Mouse (Mus musculus): ENCODE results near the gene Zkscan2. TPM values are rescaled to one million over a fixed set of nuclear protein-coding genes. Genes with fewer than 3 reads are reported as not detected.

Gene Zkscan2
- polyA plus RNA-seq (2012; rRNA removed) = 16.4 and 19.8 TPM in 2 replicates

DNA sequence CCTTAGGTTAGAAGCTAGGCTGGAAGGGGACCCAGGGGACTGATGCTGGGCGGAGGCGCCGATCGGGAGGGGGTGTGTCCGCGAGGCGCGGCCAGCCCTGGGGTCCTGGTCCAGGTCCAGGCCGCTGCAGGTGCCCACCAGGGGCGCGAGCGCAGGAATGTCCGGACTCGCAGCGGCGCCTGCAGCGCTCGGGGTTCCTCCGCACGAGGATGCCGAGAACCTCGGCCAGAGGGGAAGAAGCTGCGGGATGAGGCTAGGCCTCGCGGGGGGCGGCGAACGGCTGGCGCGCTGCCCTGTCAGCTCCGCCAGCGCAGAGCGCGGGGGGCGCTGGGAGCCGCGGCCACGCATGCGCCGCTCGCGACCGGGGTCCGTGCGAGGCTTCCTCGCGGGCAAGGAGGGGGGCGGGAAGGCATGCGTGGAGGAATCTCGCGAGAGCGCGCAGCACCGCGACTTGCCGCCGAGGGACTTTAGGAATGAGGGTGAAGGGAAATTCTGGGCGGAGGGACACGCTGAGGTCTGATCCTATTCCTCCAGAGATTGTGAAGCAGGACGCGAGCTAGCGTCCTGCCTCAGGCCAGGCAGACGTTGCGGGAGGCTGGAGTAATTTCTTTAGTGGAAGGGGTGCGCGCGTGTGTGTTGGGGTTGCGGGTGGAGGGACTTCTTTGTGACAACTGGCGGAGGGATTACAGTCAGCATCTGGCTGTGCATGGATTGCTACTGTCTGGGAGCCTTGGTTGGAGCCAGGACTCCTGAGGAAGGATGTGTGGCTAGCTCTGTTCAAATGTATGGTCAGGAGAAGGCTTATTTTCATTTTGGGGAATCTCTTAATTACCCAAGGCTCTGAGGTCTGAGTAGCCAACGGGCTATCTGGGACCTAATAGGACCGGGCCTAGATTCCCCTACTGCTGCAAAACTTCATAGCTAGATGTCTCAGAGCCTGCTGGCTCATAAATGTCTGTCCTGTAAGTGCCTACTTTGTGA, at the start of gene Zkscan2:
Gene Zkscan2 (minus strand): TSS at position 211 of the 981 bp plus-strand sequence.
- H3K4me3 ChIP-seq (ENCODE audit: insufficient read depth, low read length) = peak within 1 kb of the TSS; percentile 53
- TF ChIP-seq CTCF (IDR thresholded peaks at IDR 0.05; ENCODE audit: extremely low read depth, insufficient read depth, low read length) (no peak), POLR2A (IDR thresholded peaks at IDR 0.05; ENCODE audit: extremely low read depth, insufficient read depth, low read length) (peak; percentile 48; the same call in 1 of the 2 replicates)
- peaks cover 4% of the 10 kb centered on the region for H3K4me1 ChIP-seq (ENCODE audit: control insufficient read depth, insufficient read depth, low read length)
- H3K27ac ChIP-seq (ENCODE audit: insufficient read depth, low read length) = peak within 1 kb of the TSS; percentile 30; the same call in 1 of the 2 replicates

GRCm38 (mm10) chr7:123529190-123529589, 28.9 kb upstream of the Zkscan2 start:
- TF ChIP-seq POLR2A (IDR thresholded peaks at IDR 0.05; ENCODE audit: extremely low read depth, insufficient read depth, low read length) (no peak), CTCF (IDR thresholded peaks at IDR 0.05; ENCODE audit: extremely low read depth, insufficient read depth, low read length) (no peak)
- no peaks in the 10 kb centered on the region for H3K4me1 ChIP-seq (ENCODE audit: control insufficient read depth, insufficient read depth, low read length)

GRCm38 (mm10) chr7:123525761-123526160, 25.5 kb upstream of the Zkscan2 start:
- no peaks in the 10 kb centered on the region for H3K4me1 ChIP-seq (ENCODE audit: control insufficient read depth, insufficient read depth, low read length)
- no peak overlapping the region for H3K27ac ChIP-seq (ENCODE audit: insufficient read depth, low read length)
- H3K4me3 ChIP-seq (ENCODE audit: insufficient read depth, low read length) = no peak overlapping the region
- TF ChIP-seq POLR2A (IDR thresholded peaks at IDR 0.05; ENCODE audit: extremely low read depth, insufficient read depth, low read length) = no peak
- TF ChIP-seq CTCF (IDR thresholded peaks at IDR 0.05; ENCODE audit: extremely low read depth, insufficient read depth, low read length) = no peak

More at GRCm38 (mm10) chr7:123529190-123529589, 28.9 kb upstream of the Zkscan2 start:
- Histone ChIP-seq H3K4me3 (ENCODE audit: insufficient read depth, low read length) (no peak overlapping the region), H3K27ac (ENCODE audit: insufficient read depth, low read length) (no peak overlapping the region)

- no peak overlapping the region for H3K27ac ChIP-seq (ENCODE audit: insufficient read depth, low read length)
- TF ChIP-seq POLR2A (IDR thresholded peaks at IDR 0.05; ENCODE audit: extremely low read depth, insufficient read depth, low read length) (no peak), CTCF (IDR thresholded peaks at IDR 0.05; ENCODE audit: extremely low read depth, insufficient read depth, low read length) (peak; percentile 96)
These were observed 24.1 kb upstream of the Zkscan2 start for GRCm38 (mm10) chr7:123524218-123524861.

GRCm38 (mm10) chr7:123507946-123508345, 7.7 kb upstream of the Zkscan2 start:
- H3K4me3 ChIP-seq (ENCODE audit: insufficient read depth, low read length) = no peak overlapping the region
- no peak overlapping the region for H3K27ac ChIP-seq (ENCODE audit: insufficient read depth, low read length)
- no peaks in the 10 kb centered on the region for H3K4me1 ChIP-seq (ENCODE audit: control insufficient read depth, insufficient read depth, low read length)
- TF ChIP-seq CTCF (IDR thresholded peaks at IDR 0.05; ENCODE audit: extremely low read depth, insufficient read depth, low read length) (no peak), POLR2A (IDR thresholded peaks at IDR 0.05; ENCODE audit: extremely low read depth, insufficient read depth, low read length) (no peak)

More at GRCm38 (mm10) chr7:123524218-123524861, 24.1 kb upstream of the Zkscan2 start:
- H3K4me3 ChIP-seq (ENCODE audit: insufficient read depth, low read length) = no peak overlapping the region
- H3K4me1 ChIP-seq (ENCODE audit: control insufficient read depth, insufficient read depth, low read length) = no peaks in the 10 kb centered on the region

GRCm38 (mm10) chr7:123503358-123503757, 3.1 kb upstream of the Zkscan2 start:
- no peak for TF ChIP-seq POLR2A (IDR thresholded peaks at IDR 0.05; ENCODE audit: extremely low read depth, insufficient read depth, low read length)
- TF ChIP-seq CTCF (IDR thresholded peaks at IDR 0.05; ENCODE audit: extremely low read depth, insufficient read depth, low read length) = no peak
- no peak overlapping the region for H3K4me3 ChIP-seq (ENCODE audit: insufficient read depth, low read length)
- H3K27ac ChIP-seq (ENCODE audit: insufficient read depth, low read length) = no peak overlapping the region
- H3K4me1 ChIP-seq (ENCODE audit: control insufficient read depth, insufficient read depth, low read length) = peaks cover 4% of the 10 kb centered on the region; the same call in 1 of the 2 replicates

- peaks cover 4% of the 10 kb centered on the region for H3K4me1 ChIP-seq (ENCODE audit: control insufficient read depth, insufficient read depth, low read length)
- peak overlapping the region; percentile 53 for H3K4me3 ChIP-seq (ENCODE audit: insufficient read depth, low read length)
- TF ChIP-seq CTCF (IDR thresholded peaks at IDR 0.05; ENCODE audit: extremely low read depth, insufficient read depth, low read length) (no peak), POLR2A (IDR thresholded peaks at IDR 0.05; ENCODE audit: extremely low read depth, insufficient read depth, low read length) (no peak)
- no peak overlapping the region; the same call in 1 of the 2 replicates for H3K27ac ChIP-seq (ENCODE audit: insufficient read depth, low read length)
These were observed 589 bp downstream of the Zkscan2 start for GRCm38 (mm10) chr7:123499481-123500238.

DNA sequence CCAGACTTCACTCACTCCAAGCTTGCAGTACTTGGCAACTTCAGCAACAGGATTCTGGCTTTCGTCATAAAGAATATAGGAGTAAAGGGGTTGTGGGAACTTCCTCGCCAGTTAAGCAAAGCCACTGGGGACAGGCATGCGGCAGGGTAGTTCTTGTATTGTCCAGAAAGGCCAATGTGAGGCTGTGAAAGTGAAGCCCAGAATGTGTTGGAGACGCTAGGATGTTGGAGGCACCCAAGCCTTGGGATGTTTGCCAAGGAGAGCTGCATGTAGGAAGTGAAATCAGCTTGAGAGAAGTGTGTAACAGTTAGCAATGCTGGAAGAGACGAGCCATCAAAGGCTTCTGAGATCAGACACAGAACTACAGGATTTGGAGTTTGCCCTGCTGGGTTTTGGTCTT, 12.5 kb downstream of the Zkscan2 start:
- H3K27ac ChIP-seq (ENCODE audit: insufficient read depth, low read length) = no peak overlapping the region
- TF ChIP-seq POLR2A (IDR thresholded peaks at IDR 0.05; ENCODE audit: extremely low read depth, insufficient read depth, low read length) = no peak
- no peak for TF ChIP-seq CTCF (IDR thresholded peaks at IDR 0.05; ENCODE audit: extremely low read depth, insufficient read depth, low read length)

GRCm38 (mm10) chr7:123467961-123468360, 32.3 kb downstream of the Zkscan2 start:
- Histone ChIP-seq H3K4me1 (ENCODE audit: control insufficient read depth, insufficient read depth, low read length) (no peaks in the 10 kb centered on the region), H3K4me3 (ENCODE audit: insufficient read depth, low read length) (no peak overlapping the region), H3K27ac (ENCODE audit: insufficient read depth, low read length) (no peak overlapping the region)
- no peak for TF ChIP-seq CTCF (IDR thresholded peaks at IDR 0.05; ENCODE audit: extremely low read depth, insufficient read depth, low read length)
- no peak for TF ChIP-seq POLR2A (IDR thresholded peaks at IDR 0.05; ENCODE audit: extremely low read depth, insufficient read depth, low read length)

More for the DNA sequence above, 12.5 kb downstream of the Zkscan2 start:
- no peak overlapping the region for H3K4me3 ChIP-seq (ENCODE audit: insufficient read depth, low read length)
- H3K4me1 ChIP-seq (ENCODE audit: control insufficient read depth, insufficient read depth, low read length) = no peaks in the 10 kb centered on the region; the same call in 1 of the 2 replicates
